Mouse (Mus musculus): Measurements from ENCODE around the gene Gm17606. TPM values are rescaled to one million over a fixed set of nuclear protein-coding genes. Genes with fewer than 3 reads are reported as not detected.
"Not testable (repeated sequence)": the region's sequence is repeated elsewhere in the genome, so short reads cannot be mapped to it uniquely, and the experiment has no call there.

Gene Gm17606
- polyA plus RNA-seq, 1 experiment from 2014 or later: not detected

DNA sequence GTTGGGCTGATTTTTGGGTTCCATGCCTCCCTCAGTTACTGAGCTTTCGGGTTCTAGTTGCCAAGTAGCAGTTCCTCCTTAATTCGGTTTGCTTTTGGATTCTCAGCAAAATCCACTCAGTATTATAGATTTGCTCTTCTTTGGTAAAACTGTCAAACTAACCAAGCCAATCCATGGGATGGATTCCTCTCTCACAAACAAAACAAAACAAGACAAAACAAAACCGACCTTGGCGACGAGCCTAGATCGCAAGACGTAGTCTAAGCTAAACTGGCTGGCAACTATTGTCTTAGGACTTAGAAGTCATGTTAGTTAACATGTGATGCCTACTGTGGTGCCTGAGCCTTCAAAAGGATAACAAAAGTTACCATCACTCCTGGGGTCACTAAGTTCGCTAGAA lies 37.1 kb upstream of the Gm17606 start:
- ATAC-seq (ENCODE audit: low FRiP score, low TSS enrichment): no peak
- H3K27me3 ChIP-seq (ENCODE audit: insufficient read depth, low read length): no peaks in the 10 kb centered on the region
- H3K27ac ChIP-seq (ENCODE audit: low read length): peak overlapping the region; percentile 86
- WGBS: 81% methylated on average over 8 of the region's 8 CpGs
- peaks cover 7% of the 10 kb centered on the region; the same call in 1 of the 2 replicates for H3K36me3 ChIP-seq (ENCODE audit: insufficient read depth, low read length)
- H3K4me2 ChIP-seq (replicated peaks; ENCODE audit: low read depth, low read length): peak overlapping the region; percentile 55
- peak overlapping the region; percentile 90; the same call in 1 of the 2 replicates for H3K9ac ChIP-seq (replicated peaks; ENCODE audit: low read length)
- H3K4me3 ChIP-seq (ENCODE audit: low read length): peak overlapping the region; percentile 69
- peaks cover 24% of the 10 kb centered on the region for H3K4me1 ChIP-seq (ENCODE audit: insufficient read depth, low read length)
- H3K9me3 ChIP-seq (ENCODE audit: low read length): no peaks in the 10 kb centered on the region

DNA sequence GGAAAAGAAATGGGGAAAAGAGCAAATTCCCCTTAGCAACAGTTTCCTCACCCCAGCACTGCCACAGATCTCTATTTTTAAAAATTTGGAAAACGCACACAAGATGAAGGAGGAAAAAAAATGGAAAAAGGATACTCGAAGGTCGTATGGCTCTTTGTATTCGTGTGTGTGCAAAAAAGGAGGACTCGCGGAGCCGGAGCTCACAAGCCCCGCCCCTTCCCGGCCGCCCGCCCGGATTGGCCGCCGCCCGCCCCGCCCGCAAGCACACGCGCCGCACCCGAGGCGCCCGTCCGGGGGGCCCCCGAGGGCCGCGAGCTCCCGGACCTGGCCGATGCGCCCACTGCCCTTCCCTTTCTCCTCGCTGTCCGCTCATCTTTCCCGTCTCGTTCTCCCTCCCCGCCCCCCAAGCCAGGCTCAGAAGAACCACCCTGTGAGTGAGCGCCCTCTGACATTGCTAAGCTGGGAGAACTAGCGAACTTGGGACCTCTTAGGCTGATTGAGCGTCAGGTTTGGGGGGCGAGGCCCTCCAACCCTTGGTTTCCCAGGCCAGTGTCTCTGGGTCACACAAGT lies 34.9 kb upstream of the Gm17606 start, which contains the start of gene 4931414P19Rik:
Gene 4931414P19Rik (minus strand): TSS at position 242 of the 570 bp plus-strand sequence.
- under 1% methylated on average over 32 of the region's 39 CpGs for WGBS
- Histone ChIP-seq H3K9me3 (ENCODE audit: low read length) (no peaks in the 10 kb centered on the region), H3K27ac (ENCODE audit: low read length) (peak within 1 kb of the TSS; percentile 85), H3K9ac (replicated peaks; ENCODE audit: low read length) (peak within 1 kb of the TSS; percentile 81), H3K4me3 (ENCODE audit: low read length) (peak within 1 kb of the TSS; percentile 61), H3K4me2 (replicated peaks; ENCODE audit: low read depth, low read length) (peak within 1 kb of the TSS; percentile 73), H3K27me3 (ENCODE audit: insufficient read depth, low read length) (no peaks in the 10 kb centered on the region), H3K4me1 (ENCODE audit: insufficient read depth, low read length) (peaks cover 24% of the 10 kb centered on the region), H3K36me3 (ENCODE audit: insufficient read depth, low read length) (no peaks in the 10 kb centered on the region)
- peak; percentile 60; the same call in 1 of the 2 replicates for ATAC-seq (ENCODE audit: low FRiP score, low TSS enrichment)

DNA sequence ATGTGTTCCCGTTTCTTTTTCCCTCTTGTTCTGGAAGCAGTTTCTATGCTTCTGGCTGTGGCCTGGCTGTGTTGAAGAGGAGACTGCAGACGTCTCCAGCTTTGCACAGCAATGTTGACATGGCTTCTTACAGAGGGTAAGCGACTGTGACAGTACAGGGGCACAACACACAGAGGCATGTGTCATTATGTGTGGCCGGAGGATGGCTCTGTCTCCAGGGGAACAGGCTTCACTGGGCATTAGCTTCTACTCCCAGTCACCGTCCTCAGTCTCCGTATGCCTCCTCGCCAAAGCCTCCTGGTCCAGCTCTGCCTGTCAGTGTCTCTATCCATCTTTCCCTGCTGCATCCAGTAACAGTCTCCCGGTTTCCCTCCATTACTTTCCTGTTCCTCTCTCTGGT lies 33.5 kb upstream of the Gm17606 start:
- H3K27me3 ChIP-seq (ENCODE audit: insufficient read depth, low read length): no peaks in the 10 kb centered on the region
- peaks cover 21% of the 10 kb centered on the region for H3K4me1 ChIP-seq (ENCODE audit: insufficient read depth, low read length)
- H3K36me3 ChIP-seq (ENCODE audit: insufficient read depth, low read length): peaks cover 6% of the 10 kb centered on the region; the same call in 1 of the 2 replicates
- 51% methylated on average over 8 of the region's 8 CpGs for WGBS
- no peak overlapping the region for H3K4me3 ChIP-seq (ENCODE audit: low read length)
- 0 out of 2 replicates have a peak overlapping the region, but pooled peaks have one; percentile 14 for H3K27ac ChIP-seq (ENCODE audit: low read length)
- H3K9me3 ChIP-seq (ENCODE audit: low read length): no peaks in the 10 kb centered on the region
- no peak for ATAC-seq (ENCODE audit: low FRiP score, low TSS enrichment)
- H3K4me2 ChIP-seq (replicated peaks; ENCODE audit: low read depth, low read length): no peak overlapping the region
- no peak overlapping the region for H3K9ac ChIP-seq (replicated peaks; ENCODE audit: low read length)

DNA sequence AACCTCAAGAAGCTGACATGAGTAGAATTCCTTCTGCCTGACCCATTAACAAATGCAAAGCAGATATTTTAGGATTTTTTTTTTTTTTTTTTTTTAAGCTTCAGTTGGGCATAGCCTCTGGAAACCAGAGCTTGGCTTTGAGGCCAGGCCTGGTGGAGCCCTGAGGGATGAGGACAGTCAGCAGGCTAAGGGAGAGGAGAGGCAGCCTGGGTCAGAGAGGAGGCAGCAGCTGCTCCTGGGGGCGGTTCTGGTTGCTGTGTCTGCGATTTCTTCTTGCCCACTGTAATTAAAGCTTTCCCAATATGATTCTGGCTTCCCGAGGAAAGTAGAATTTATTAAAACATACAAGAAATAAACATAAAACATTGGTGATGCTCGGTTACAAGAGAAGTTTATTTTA lies 31.5 kb upstream of the Gm17606 start:
- H3K36me3 ChIP-seq (ENCODE audit: insufficient read depth, low read length): peaks cover 17% of the 10 kb centered on the region
- no peak for ATAC-seq (ENCODE audit: low FRiP score, low TSS enrichment)
- WGBS: 54% methylated on average over 4 of the region's 4 CpGs

DNA sequence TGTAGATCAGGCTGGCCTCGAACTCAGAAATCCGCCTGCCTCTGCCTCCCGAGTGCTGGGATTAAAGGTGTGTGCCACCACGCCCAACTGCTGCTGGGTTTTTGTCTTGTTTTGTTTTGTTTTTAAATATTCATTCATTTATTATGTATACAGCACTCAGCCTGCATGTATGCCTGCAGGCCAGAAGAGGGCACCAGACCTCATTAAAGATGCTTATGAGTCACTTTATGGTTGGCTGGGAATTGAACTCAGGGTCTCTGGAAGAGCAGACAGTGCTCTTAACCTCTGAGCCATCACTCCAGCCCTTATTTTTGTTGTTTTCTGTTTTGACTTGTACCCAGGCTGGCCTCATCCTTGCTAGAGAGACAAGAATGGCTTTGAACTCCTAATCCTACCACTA lies 30.8 kb upstream of the Gm17606 start:
- H3K9me3 ChIP-seq (ENCODE audit: low read length): no peaks in the 10 kb centered on the region
- no peak overlapping the region for H3K4me3 ChIP-seq (ENCODE audit: low read length)
- ATAC-seq (ENCODE audit: low FRiP score, low TSS enrichment): no peak
- H3K4me2 ChIP-seq (replicated peaks; ENCODE audit: low read depth, low read length): no peak overlapping the region
- WGBS: 80% methylated on average over 4 of the region's 4 CpGs
- H3K27ac ChIP-seq (ENCODE audit: low read length): no peak overlapping the region
- H3K4me1 ChIP-seq (ENCODE audit: insufficient read depth, low read length): peaks cover 4% of the 10 kb centered on the region
- peaks cover 21% of the 10 kb centered on the region for H3K36me3 ChIP-seq (ENCODE audit: insufficient read depth, low read length)
- H3K27me3 ChIP-seq (ENCODE audit: insufficient read depth, low read length): no peaks in the 10 kb centered on the region
- no peak overlapping the region for H3K9ac ChIP-seq (replicated peaks; ENCODE audit: low read length)

More for the DNA sequence above, 31.5 kb upstream of the Gm17606 start:
- Histone ChIP-seq H3K27ac (ENCODE audit: low read length) (0 out of 2 replicates have a peak overlapping the region, but pooled peaks have one; percentile 45), H3K4me1 (ENCODE audit: insufficient read depth, low read length) (peaks cover 11% of the 10 kb centered on the region), H3K4me3 (ENCODE audit: low read length) (no peak overlapping the region), H3K27me3 (ENCODE audit: insufficient read depth, low read length) (no peaks in the 10 kb centered on the region), H3K4me2 (replicated peaks; ENCODE audit: low read depth, low read length) (no peak overlapping the region), H3K9me3 (ENCODE audit: low read length) (no peaks in the 10 kb centered on the region), H3K9ac (replicated peaks; ENCODE audit: low read length) (no peak overlapping the region)

DNA sequence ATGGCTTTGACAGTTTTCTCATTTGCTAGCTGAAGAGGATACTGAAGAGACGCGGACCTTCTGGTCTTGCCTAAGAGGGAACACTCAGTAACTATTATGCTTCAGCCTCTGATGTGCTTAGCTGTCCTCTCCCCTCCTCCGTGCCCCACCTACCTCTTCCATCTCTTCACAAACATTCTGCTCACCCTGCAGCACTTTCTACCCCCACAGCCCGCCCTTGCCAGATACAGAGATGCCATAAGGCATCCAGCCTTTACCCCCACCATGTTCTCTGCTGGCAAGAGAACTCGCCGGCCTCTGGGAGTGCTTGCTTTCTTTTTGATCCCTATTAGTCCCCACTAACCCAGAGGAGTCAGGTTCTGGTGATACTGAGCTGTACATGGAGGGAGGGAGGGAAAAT lies 30.1 kb upstream of the Gm17606 start:
- no peak overlapping the region for H3K4me3 ChIP-seq (ENCODE audit: low read length)
- no peaks in the 10 kb centered on the region for H3K4me1 ChIP-seq (ENCODE audit: insufficient read depth, low read length)
- peaks cover 26% of the 10 kb centered on the region for H3K36me3 ChIP-seq (ENCODE audit: insufficient read depth, low read length)
- no peak overlapping the region for H3K27ac ChIP-seq (ENCODE audit: low read length)
- WGBS: 88% methylated on average over 6 of the region's 6 CpGs
- H3K9ac ChIP-seq (replicated peaks; ENCODE audit: low read length): no peak overlapping the region
- no peak overlapping the region for H3K4me2 ChIP-seq (replicated peaks; ENCODE audit: low read depth, low read length)
- ATAC-seq (ENCODE audit: low FRiP score, low TSS enrichment): no peak
- H3K27me3 ChIP-seq (ENCODE audit: insufficient read depth, low read length): no peaks in the 10 kb centered on the region
- H3K9me3 ChIP-seq (ENCODE audit: low read length): no peaks in the 10 kb centered on the region

DNA sequence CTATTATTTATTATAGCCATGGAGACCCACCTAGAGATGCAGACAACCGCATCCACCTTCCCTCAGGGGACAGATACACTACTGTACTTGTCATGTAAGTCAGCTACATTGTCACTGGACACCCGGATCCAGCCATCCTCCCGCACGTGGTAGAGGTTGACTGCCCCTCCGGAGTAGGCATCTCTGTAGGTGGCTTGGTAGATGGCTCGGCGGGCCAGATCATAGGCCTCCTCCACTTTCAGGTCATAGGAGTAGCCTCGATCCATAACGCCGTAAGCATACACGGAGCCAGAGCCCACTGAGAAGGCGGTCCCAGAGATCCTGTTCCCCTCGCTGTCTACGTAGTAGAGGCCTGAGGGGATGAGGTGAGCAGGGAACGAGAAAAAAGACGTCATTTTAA lies 26.6 kb upstream of the Gm17606 start:
- not testable (repeated sequence) for H3K9me3 ChIP-seq (ENCODE audit: low read length); H3K27me3 ChIP-seq (ENCODE audit: insufficient read depth, low read length); H3K4me3 ChIP-seq (ENCODE audit: low read length); H3K9ac ChIP-seq (replicated peaks; ENCODE audit: low read length); H3K4me2 ChIP-seq (replicated peaks; ENCODE audit: low read depth, low read length); H3K27ac ChIP-seq (ENCODE audit: low read length); ATAC-seq (ENCODE audit: low FRiP score, low TSS enrichment)
- peaks cover 12% of the 10 kb centered on the region for H3K4me1 ChIP-seq (ENCODE audit: insufficient read depth, low read length)
- peaks cover 31% of the 10 kb centered on the region for H3K36me3 ChIP-seq (ENCODE audit: insufficient read depth, low read length)
- WGBS: 87% methylated on average over 15 of the region's 16 CpGs

DNA sequence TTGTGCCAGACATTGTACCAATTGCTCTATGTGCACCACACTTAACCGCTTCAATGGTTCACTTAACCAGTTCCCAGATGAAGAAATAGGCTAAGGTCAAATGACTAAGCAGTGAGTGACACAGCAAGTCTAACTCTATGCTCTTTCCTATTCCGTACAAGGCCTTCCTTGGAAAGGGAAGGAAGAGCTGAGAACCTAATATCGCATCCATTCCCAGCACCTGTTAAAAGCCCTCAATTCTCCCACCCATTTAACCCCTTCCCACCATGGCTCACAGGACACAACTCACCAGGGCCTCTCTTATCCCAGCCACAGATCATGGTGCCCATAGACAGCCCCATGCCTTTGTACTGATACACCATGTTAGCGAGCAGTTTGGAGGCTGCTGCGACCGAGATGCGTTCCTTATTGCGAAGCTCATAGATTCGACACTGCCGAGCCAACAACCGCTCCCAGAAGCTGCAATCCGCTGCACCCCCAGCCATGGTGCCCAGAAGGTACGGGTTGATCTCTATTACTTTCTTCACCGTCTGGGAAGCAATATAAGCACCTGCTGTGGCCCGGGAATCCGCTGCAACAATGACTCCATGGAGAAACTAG lies 24.4 kb upstream of the Gm17606 start:
- Histone ChIP-seq H3K4me2 (replicated peaks; ENCODE audit: low read depth, low read length) (peak overlapping the region; percentile 78; the same call in 1 of the 2 replicates), H3K4me1 (ENCODE audit: insufficient read depth, low read length) (peaks cover 12% of the 10 kb centered on the region), H3K9ac (replicated peaks; ENCODE audit: low read length) (no peak overlapping the region), H3K4me3 (ENCODE audit: low read length) (no peak overlapping the region), H3K36me3 (ENCODE audit: insufficient read depth, low read length) (peaks cover 31% of the 10 kb centered on the region), H3K27me3 (ENCODE audit: insufficient read depth, low read length) (no peaks in the 10 kb centered on the region), H3K9me3 (ENCODE audit: low read length) (no peaks in the 10 kb centered on the region), H3K27ac (ENCODE audit: low read length) (no peak overlapping the region)
- ATAC-seq (ENCODE audit: low FRiP score, low TSS enrichment): no peak
- WGBS: 91% methylated on average over 16 of the region's 16 CpGs

DNA sequence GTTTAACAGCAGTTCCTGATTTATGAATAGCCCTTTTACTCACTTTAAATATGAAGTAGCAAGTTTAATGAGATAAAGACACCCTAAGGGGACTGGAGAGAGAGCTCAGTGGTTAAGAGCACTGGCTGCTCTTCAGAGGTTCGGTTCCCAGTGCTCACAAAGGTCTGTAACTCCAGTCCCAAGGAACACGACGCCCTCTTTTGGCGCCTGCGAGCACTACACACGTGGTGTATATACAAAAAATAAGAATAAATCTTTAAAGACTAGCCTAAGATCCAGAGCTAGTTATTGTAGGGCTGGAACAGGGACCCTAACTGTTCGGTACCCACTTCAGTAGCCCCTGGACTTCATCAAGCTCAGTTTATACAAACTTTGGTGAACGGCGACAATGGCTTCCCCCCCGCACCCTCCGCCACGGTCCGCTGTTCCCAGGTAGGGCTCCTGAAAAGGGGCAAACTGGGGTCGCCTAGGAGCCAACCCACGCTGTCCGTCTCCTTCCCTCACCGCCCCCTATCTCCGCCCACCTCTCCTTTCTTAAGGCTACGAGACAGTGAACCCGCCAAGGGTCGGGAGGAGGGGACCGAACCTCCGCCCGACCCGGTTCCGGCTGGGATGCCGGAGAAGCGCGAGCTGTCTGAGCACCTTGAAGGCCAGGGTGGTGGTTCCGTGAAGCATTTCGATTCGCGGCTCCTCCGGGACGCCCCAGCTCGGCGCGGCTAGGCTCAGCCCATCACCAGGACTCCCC lies 23.4 kb upstream of the Gm17606 start:
- Histone ChIP-seq H3K36me3 (ENCODE audit: insufficient read depth, low read length) (peaks cover 25% of the 10 kb centered on the region), H3K4me3 (ENCODE audit: low read length) (peak overlapping the region; percentile 91), H3K4me2 (replicated peaks; ENCODE audit: low read depth, low read length) (peak overlapping the region; percentile 78), H3K4me1 (ENCODE audit: insufficient read depth, low read length) (peaks cover 12% of the 10 kb centered on the region), H3K27me3 (ENCODE audit: insufficient read depth, low read length) (no peaks in the 10 kb centered on the region), H3K9me3 (ENCODE audit: low read length) (no peaks in the 10 kb centered on the region), H3K27ac (ENCODE audit: low read length) (peak overlapping the region; percentile 71), H3K9ac (replicated peaks; ENCODE audit: low read length) (peak overlapping the region; percentile 91)
- ATAC-seq (ENCODE audit: low FRiP score, low TSS enrichment): peak; percentile 42
- WGBS: 3% methylated on average over 38 of the region's 38 CpGs
